Mouse (Mus musculus): Measurements from ENCODE around the gene Ctdspl.

Ctdspl gene

GRCm38 (mm10) chr9:119058245-119058644 is 132.0 kb downstream of the Ctdspl start:
- DNase-seq (ENCODE audit: low read depth, low spot score), result no peak

- DNase-seq (ENCODE audit: low read depth, low spot score), result no peak
Measured at GRCm38 (mm10) chr9:119060701-119061100, 134.4 kb downstream of the Ctdspl start.

- no peak for DNase-seq (ENCODE audit: low read depth, low spot score)
Measured at GRCm38 (mm10) chr9:119063036-119063644, 136.9 kb downstream of the Ctdspl start.

- DNase-seq (ENCODE audit: low read depth, low spot score), result no peak
Measured at GRCm38 (mm10) chr9:119064296-119064695, 138.0 kb downstream of the Ctdspl start.

- DNase-seq (ENCODE audit: low read depth, low spot score), result peak; percentile 87
Measured at GRCm38 (mm10) chr9:119067601-119068000, 141.3 kb downstream of the Ctdspl start.

GRCm38 (mm10) chr9:119068266-119068665 is 142.0 kb downstream of the Ctdspl start:
- DNase-seq (ENCODE audit: low read depth, low spot score), result no peak

GRCm38 (mm10) chr9:119070173-119070825 is 144.0 kb downstream of the Ctdspl start:
- DNase-seq (ENCODE audit: low read depth, low spot score), result no peak

GRCm38 (mm10) chr9:119071786-119072185 is 145.5 kb downstream of the Ctdspl start:
- no peak for DNase-seq (ENCODE audit: low read depth, low spot score)

- DNase-seq (ENCODE audit: low read depth, low spot score), result no peak
Measured at GRCm38 (mm10) chr9:119073184-119073895, 147.1 kb downstream of the Ctdspl start.

GRCm38 (mm10) chr9:119075685-119076084 is 149.4 kb downstream of the Ctdspl start:
- DNase-seq (ENCODE audit: low read depth, low spot score), result no peak

GRCm38 (mm10) chr9:119080040-119080675 is 153.9 kb downstream of the Ctdspl start:
- DNase-seq (ENCODE audit: low read depth, low spot score), result no peak

- peak; percentile 51 for DNase-seq (ENCODE audit: low read depth, low spot score)
Measured at GRCm38 (mm10) chr9:119082039-119082438, 155.8 kb downstream of the Ctdspl start.

GRCm38 (mm10) chr9:119082656-119083430 is 156.6 kb downstream of the Ctdspl start:
- no peak for DNase-seq (ENCODE audit: low read depth, low spot score)

- DNase-seq (ENCODE audit: low read depth, low spot score), result no peak
Measured at GRCm38 (mm10) chr9:119083966-119084365, 157.7 kb downstream of the Ctdspl start.

- DNase-seq (ENCODE audit: low read depth, low spot score), result no peak
Measured at GRCm38 (mm10) chr9:119086451-119086850, 160.2 kb downstream of the Ctdspl start.

GRCm38 (mm10) chr9:119087309-119087708 is 161.1 kb downstream of the Ctdspl start:
- DNase-seq (ENCODE audit: low read depth, low spot score), result no peak

- DNase-seq (ENCODE audit: low read depth, low spot score), result peak; percentile 83
Measured at GRCm38 (mm10) chr9:119088148-119088801, 162.0 kb downstream of the Ctdspl start.

GRCm38 (mm10) chr9:119089437-119089836 is 163.2 kb downstream of the Ctdspl start:
- DNase-seq (ENCODE audit: low read depth, low spot score), result no peak

GRCm38 (mm10) chr9:119090462-119090861 is 164.2 kb downstream of the Ctdspl start:
- DNase-seq (ENCODE audit: low read depth, low spot score), result no peak

GRCm38 (mm10) chr9:119091581-119092310 is 165.5 kb downstream of the Ctdspl start:
- no peak for DNase-seq (ENCODE audit: low read depth, low spot score)
